Mouse (Mus musculus): ENCODE data around the gene Uspl1.

- TF ChIP-seq CTCF (IDR thresholded peaks at IDR 0.05; ENCODE audit: extremely low read depth, insufficient read length, insufficient replicate concordance, low read depth, low read length) (no peak), POLR2A (IDR thresholded peaks at IDR 0.05; ENCODE audit: low read depth, low read length) (no peak)
Measured at GRCm38 (mm10) chr5:149229619-149230339, 45.6 kb downstream of the Uspl1 start.
